Mouse (Mus musculus): ENCODE results near the gene Gm21983.

DNA sequence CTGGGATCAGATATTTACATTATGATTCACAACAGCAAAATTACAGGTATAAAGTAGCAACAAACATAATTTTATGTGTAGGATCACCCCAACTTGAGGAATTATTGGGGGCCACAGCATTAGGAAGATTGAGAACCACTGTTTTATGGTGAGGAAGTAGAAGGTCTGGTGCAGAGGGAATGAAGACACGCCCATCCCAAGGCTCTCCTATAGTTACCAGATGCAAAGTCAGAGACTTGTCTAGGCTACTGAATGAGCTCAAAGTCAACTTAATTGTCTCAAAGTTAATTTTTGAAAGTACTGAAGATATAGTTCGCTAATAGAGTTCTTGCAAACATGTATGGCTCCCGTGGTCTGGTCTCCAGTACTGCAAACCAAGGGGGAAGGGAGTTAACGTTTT is 47.1 kb downstream of the Gm21983 start:
- no peak for TF ChIP-seq GATA1 (IDR thresholded peaks at IDR 0.05; ENCODE audit: low read depth, low read length)
- TF ChIP-seq CTCF (IDR thresholded peaks at IDR 0.05 in 2 of 3, conservative IDR thresholded peaks at IDR 0.05 in 1 of 3; ENCODE audit: control insufficient read depth in 1 of 3, insufficient read depth in 1 of 3, low read depth in 2 of 3, low read length in 3 of 3, poor library complexity in 1 of 3, severe bottlenecking in 1 of 3): no peak
- TF ChIP-seq ETS1 (IDR thresholded peaks at IDR 0.05; ENCODE audit: low read depth, low read length): no peak
- TF ChIP-seq HCFC1 (IDR thresholded peaks at IDR 0.05; ENCODE audit: low read depth, low read length): no peak
- no peak for TF ChIP-seq POLR2AphosphoS5 (IDR thresholded peaks at IDR 0.05; ENCODE audit: borderline replicate concordance, low read depth, low read length)
